Mouse (Mus musculus) heart, embryonic 10.5 days (tissue): Measurements from ENCODE around the gene Dchs1. TPM values are rescaled to one million over a fixed set of nuclear protein-coding genes. Genes with fewer than 3 reads are reported as not detected.

Experiments used
- DNase-seq: peaks from one replicate; pipeline ENCODE4 v3.0.0-alpha.2; 2017; ENCODE audit warnings: low spot score
- H3K27ac ChIP-seq: fragments of 300-500 bp; sonication (generic); 2 replicates; pipeline ENCODE4 v1.5.1; 2016; ENCODE audit warnings: mild to moderate bottlenecking
- H3K27me3 ChIP-seq: fragments of 300-500 bp; sonication (generic); 2 replicates; pipeline ENCODE4 v1.6.1; 2016; ENCODE audit warnings: mild to moderate bottlenecking; ENCODE audit not compliant: poor library complexity, insufficient read depth, severe bottlenecking
- H3K36me3 ChIP-seq: fragments of 300-500 bp; sonication (generic); 2 replicates; pipeline ENCODE4 v1.6.1; 2016; ENCODE audit warnings: mild to moderate bottlenecking, moderate library complexity
- H3K4me1 ChIP-seq: fragments of 300-500 bp; sonication (generic); 2 replicates; pipeline ENCODE4 v1.6.1; 2016; ENCODE audit warnings: mild to moderate bottlenecking
- H3K4me3 ChIP-seq: fragments of 300-500 bp; sonication (generic); 2 replicates; pipeline ENCODE4 v1.5.1; 2016; ENCODE audit warnings: mild to moderate bottlenecking, moderate library complexity
- H3K9me3 ChIP-seq: fragments of 300-500 bp; sonication (generic); 2 replicates; pipeline ENCODE4 v1.6.1; 2016; ENCODE audit warnings: mild to moderate bottlenecking, moderate library complexity
- WGBS: fragments of 180-500 bp; shearing (Covaris S2); methylation state at CpG from one replicate; pipeline ENCODE4 v1.1.7; 2016; 5-methylcytosine and 5-hydroxymethylcytosine counted together
- polyA plus RNA-seq: library from polyadenylated mRNA; unstranded; fragments of >200 nt; fragmentation: Nextera tagmentation; extraction: Ambion mirVana; gene quantifications from 2 replicates; pipeline ENCODE4 v1.2.1, GENCODE M21; 2016

The Dchs1 gene
- polyA plus RNA-seq, result 4.2 and 8.6 TPM in 2 replicates

- WGBS, result under 1% methylated on average over 77 of the region's 97 CpGs
- no peak for DNase-seq
- peak within 1 kb of the TSS; percentile 92 for H3K27ac ChIP-seq
- peaks cover 28% of the 10 kb centered on the region for H3K4me1 ChIP-seq
- peak within 1 kb of the TSS; percentile 81 for H3K4me3 ChIP-seq
- no peaks in the 10 kb centered on the region for H3K36me3 ChIP-seq
- H3K27me3 ChIP-seq, result peaks cover 27% of the 10 kb centered on the region
- no peaks in the 10 kb centered on the region for H3K9me3 ChIP-seq
Observed at GRCm38 (mm10) chr7:105787285-105788140, at the start of gene Dchs1. Gene Dchs1 (minus strand): TSS chr7:105787654.

GRCm38 (mm10) chr7:105824281-105824680, 36.8 kb upstream of the Dchs1 start:
- Histone ChIP-seq H3K4me1 (no peaks in the 10 kb centered on the region), H3K27ac (no peak overlapping the region), H3K9me3 (no peaks in the 10 kb centered on the region), H3K4me3 (no peak overlapping the region), H3K36me3 (no peaks in the 10 kb centered on the region), H3K27me3 (no peaks in the 10 kb centered on the region)
- DNase-seq, result no peak
- WGBS, result 75% methylated on average over 7 of the region's 7 CpGs

- Histone ChIP-seq H3K27me3 (no peaks in the 10 kb centered on the region), H3K4me3 (no peak overlapping the region), H3K9me3 (no peaks in the 10 kb centered on the region), H3K27ac (no peak overlapping the region), H3K36me3 (no peaks in the 10 kb centered on the region), H3K4me1 (no peaks in the 10 kb centered on the region)
- 0% methylated on average over 1 of the region's 1 CpGs for WGBS
- DNase-seq, result no peak
Observed at GRCm38 (mm10) chr7:105818483-105818882, 31.0 kb upstream of the Dchs1 start.

- DNase-seq, result no peak
- H3K4me3 ChIP-seq, result no peak overlapping the region
- H3K4me1 ChIP-seq, result no peaks in the 10 kb centered on the region
Observed at GRCm38 (mm10) chr7:105816736-105817135, 29.3 kb upstream of the Dchs1 start.

GRCm38 (mm10) chr7:105813326-105813725, 25.9 kb upstream of the Dchs1 start:
- H3K27ac ChIP-seq, result no peak overlapping the region
- WGBS, result 79% methylated on average over 3 of the region's 3 CpGs
- peaks cover 16% of the 10 kb centered on the region for H3K36me3 ChIP-seq
- no peaks in the 10 kb centered on the region for H3K27me3 ChIP-seq
- no peaks in the 10 kb centered on the region for H3K9me3 ChIP-seq
- H3K4me1 ChIP-seq, result peaks cover 6% of the 10 kb centered on the region
- no peak for DNase-seq
- no peak overlapping the region for H3K4me3 ChIP-seq

More at GRCm38 (mm10) chr7:105816736-105817135, 29.3 kb upstream of the Dchs1 start:
- H3K27ac ChIP-seq, result no peak overlapping the region
- no peaks in the 10 kb centered on the region for H3K9me3 ChIP-seq
- no peaks in the 10 kb centered on the region for H3K36me3 ChIP-seq
- H3K27me3 ChIP-seq, result no peaks in the 10 kb centered on the region

- Histone ChIP-seq H3K4me1 (peaks cover 6% of the 10 kb centered on the region), H3K4me3 (no peak overlapping the region), H3K9me3 (no peaks in the 10 kb centered on the region), H3K27ac (no peak overlapping the region), H3K36me3 (peaks cover 23% of the 10 kb centered on the region), H3K27me3 (no peaks in the 10 kb centered on the region)
- DNase-seq, result no peak
- WGBS, result 75% methylated on average over 3 of the region's 3 CpGs
Observed at GRCm38 (mm10) chr7:105812566-105812965, 25.1 kb upstream of the Dchs1 start.

GRCm38 (mm10) chr7:105811516-105811915, 24.1 kb upstream of the Dchs1 start:
- Histone ChIP-seq H3K36me3 (peaks cover 29% of the 10 kb centered on the region), H3K27ac (peak overlapping the region; percentile 97; the same call in 1 of the 2 replicates), H3K9me3 (no peaks in the 10 kb centered on the region), H3K4me1 (peaks cover 6% of the 10 kb centered on the region), H3K27me3 (no peaks in the 10 kb centered on the region), H3K4me3 (peak overlapping the region; percentile 85)
- no peak for DNase-seq

- under 1% methylated on average over 52 of the region's 52 CpGs for WGBS
Observed at GRCm38 (mm10) chr7:105810877-105811489, 23.5 kb upstream of the Dchs1 start, which contains the start of gene Mrpl17. Gene Mrpl17 (minus strand): TSS chr7:105811099.

GRCm38 (mm10) chr7:105810280-105810876, 22.9 kb upstream of the Dchs1 start:
- no peaks in the 10 kb centered on the region for H3K9me3 ChIP-seq
- WGBS, result 5% methylated on average over 37 of the region's 37 CpGs

More at GRCm38 (mm10) chr7:105810877-105811489, 23.5 kb upstream of the Dchs1 start, which contains the start of gene Mrpl17:
- peak; percentile 100 for DNase-seq
- Histone ChIP-seq H3K27ac (peak within 1 kb of the TSS; percentile 97), H3K9me3 (no peaks in the 10 kb centered on the region), H3K36me3 (peaks cover 29% of the 10 kb centered on the region), H3K4me1 (peaks cover 6% of the 10 kb centered on the region), H3K4me3 (peak within 1 kb of the TSS; percentile 85), H3K27me3 (no peaks in the 10 kb centered on the region)

GRCm38 (mm10) chr7:105809836-105810235, 22.4 kb upstream of the Dchs1 start:
- H3K4me1 ChIP-seq, result peaks cover 6% of the 10 kb centered on the region
- 89% methylated on average over 7 of the region's 7 CpGs for WGBS
- peak overlapping the region; percentile 85 for H3K4me3 ChIP-seq
- peaks cover 29% of the 10 kb centered on the region for H3K36me3 ChIP-seq
- H3K27ac ChIP-seq, result peak overlapping the region; percentile 97; the same call in 1 of the 2 replicates
- no peaks in the 10 kb centered on the region for H3K9me3 ChIP-seq
- DNase-seq, result no peak
- H3K27me3 ChIP-seq, result no peaks in the 10 kb centered on the region

More at GRCm38 (mm10) chr7:105810280-105810876, 22.9 kb upstream of the Dchs1 start:
- DNase-seq, result peak; percentile 76
- H3K27ac ChIP-seq, result peak overlapping the region; percentile 97
- H3K4me1 ChIP-seq, result peaks cover 6% of the 10 kb centered on the region
- no peaks in the 10 kb centered on the region for H3K27me3 ChIP-seq
- H3K36me3 ChIP-seq, result peaks cover 29% of the 10 kb centered on the region
- H3K4me3 ChIP-seq, result peak overlapping the region; percentile 85

GRCm38 (mm10) chr7:105808385-105808784, 20.9 kb upstream of the Dchs1 start:
- no peak overlapping the region for H3K27ac ChIP-seq

GRCm38 (mm10) chr7:105806716-105807115, 19.3 kb upstream of the Dchs1 start:
- H3K27ac ChIP-seq, result no peak overlapping the region

More at GRCm38 (mm10) chr7:105808385-105808784, 20.9 kb upstream of the Dchs1 start:
- Histone ChIP-seq H3K4me3 (no peak overlapping the region), H3K4me1 (peaks cover 6% of the 10 kb centered on the region), H3K9me3 (no peaks in the 10 kb centered on the region), H3K27me3 (no peaks in the 10 kb centered on the region), H3K36me3 (peaks cover 29% of the 10 kb centered on the region)
- 58% methylated on average over 1 of the region's 1 CpGs for WGBS
- DNase-seq, result no peak

More at GRCm38 (mm10) chr7:105806716-105807115, 19.3 kb upstream of the Dchs1 start:
- Histone ChIP-seq H3K27me3 (no peaks in the 10 kb centered on the region), H3K36me3 (peaks cover 29% of the 10 kb centered on the region), H3K4me1 (peaks cover 6% of the 10 kb centered on the region), H3K4me3 (no peak overlapping the region), H3K9me3 (no peaks in the 10 kb centered on the region)
- DNase-seq, result no peak
- WGBS, result 72% methylated on average over 2 of the region's 2 CpGs
